Mouse (Mus musculus): ENCODE data around the gene Tcf7.
A peak's percentile ranks its signal among the peaks of the same experiment; 100 is the strongest.
"Not testable (repeated sequence)": the region's sequence is repeated elsewhere in the genome, so short reads cannot be mapped to it uniquely, and the experiment has no call there.

Tcf7 gene

GRCm38 (mm10) chr11:52227466-52228226, 55.2 kb downstream of the Tcf7 start:
- no peak for DNase-seq (ENCODE audit: low spot score in 2 of 2)

GRCm38 (mm10) chr11:52227053-52227452, 55.8 kb downstream of the Tcf7 start:
- DNase-seq (ENCODE audit: low spot score in 2 of 2) = no peak

GRCm38 (mm10) chr11:52225986-52226599, 56.7 kb downstream of the Tcf7 start:
- no peak for DNase-seq (ENCODE audit: low spot score in 2 of 2)

GRCm38 (mm10) chr11:52223968-52224682, 58.7 kb downstream of the Tcf7 start:
- DNase-seq (ENCODE audit: low spot score in 2 of 2) = no peak

- no peak for DNase-seq (ENCODE audit: low spot score in 2 of 2)
These were observed 59.9 kb downstream of the Tcf7 start for GRCm38 (mm10) chr11:52222891-52223290.

GRCm38 (mm10) chr11:52221921-52222320, 60.9 kb downstream of the Tcf7 start:
- DNase-seq (ENCODE audit: low spot score in 2 of 2) = not testable (repeated sequence)

GRCm38 (mm10) chr11:52220282-52220681, 62.5 kb downstream of the Tcf7 start:
- peak; percentile 15 to 62 for DNase-seq (ENCODE audit: low spot score in 2 of 2)

- DNase-seq (ENCODE audit: low spot score in 2 of 2) = no peak
These were observed 68.9 kb downstream of the Tcf7 start, which contains the start of gene Olfr1371 for GRCm38 (mm10) chr11:52213887-52214286. Gene Olfr1371 (minus strand): TSS chr11:52213987.
